Mouse (Mus musculus) G1E (cell line): ENCODE results near the gene Cd3eap.

Experiments
- CTCF ChIP-seq: IDR thresholded peaks from 2 replicates; pipeline ENCODE4 v1.5.1; 2012; ENCODE audit warnings: low read depth, low read length, inconsistent platforms, mixed read lengths
- GATA1 ChIP-seq: IDR thresholded peaks from 2 replicates; pipeline ENCODE4 v1.6.1; 2012; ENCODE audit warnings: borderline replicate concordance, low read length, inconsistent platforms, mixed read lengths
- GATA2 ChIP-seq: IDR thresholded peaks from 2 replicates; pipeline ENCODE4 v1.6.1; 2012; ENCODE audit warnings: low read depth, low read length, inconsistent platforms, borderline replicate concordance
- POLR2AphosphoS5 ChIP-seq: IDR thresholded peaks from 2 replicates; pipeline ENCODE4 v1.6.1; 2012; ENCODE audit warnings: low read depth, low read length, inconsistent platforms; ENCODE audit not compliant: insufficient replicate concordance
- TAL1 ChIP-seq: conservative IDR thresholded peaks from 2 replicates; pipeline ENCODE4 v1.6.1; 2012; ENCODE audit warnings: low read depth, low read length, inconsistent platforms, mixed read lengths

GRCm38 (mm10) chr7:19388699-19389413 lies 29.6 kb upstream of the Cd3eap start:
- no peak for TF ChIP-seq TAL1
- no peak for TF ChIP-seq CTCF
- no peak for TF ChIP-seq POLR2AphosphoS5
- TF ChIP-seq GATA1: no peak
- TF ChIP-seq GATA2: no peak
